25 mouse cellular contexts compared by ENCODE assay signal in genomic region chr17:27129291-27129690, GRCm38 (mm10). TPM values are rescaled to one million over a fixed set of nuclear protein-coding genes. Genes with fewer than 3 reads are reported as not detected.
DNase-seq lines count a peak whose midpoint lies in the region; ATAC-seq and TF ChIP-seq lines count a peak whose summit lies in the region.
"Had no signal": no experiment of that assay in that cellular context is flagged by ENCODE, and none has a peak within 500 bp of the region (broad histone marks: within the 10 kb centered on the region; RNA-seq: fewer than 3 reads in every experiment).

No protein-coding gene starts in this region.

- intact Hi-C loops in left cerebral cortex, postnatal 4 days (cut with DNase I), result loop anchor here (5.0 kb wide), 1 partner anchor 92 kb away; no protein-coding TSS in a partner anchor
- intact Hi-C loops in left cerebral cortex, postnatal 25 days (cut with DNase I), result loop anchor here (10.0 kb wide), 1 partner anchor 184 kb away; the partner anchor contains the start of gene Syngap1

- TF ChIP-seq EP300 in liver, postnatal 0 days (IDR thresholded peaks at IDR 0.05; ENCODE audit: low read depth), result no peak

- H3K4me3 ChIP-seq in hindbrain, embryonic 13.5 days, result no peak overlapping the region
- H3K4me3 ChIP-seq in hindbrain, embryonic 14.5 days (replicated peaks; ENCODE audit: low read length), result no peak overlapping the region
- no peak overlapping the region for H3K4me3 ChIP-seq in liver, postnatal 0 days (ENCODE audit: low read depth, low read length)
- H3K4me3 ChIP-seq: forebrain, embryonic 10.5 days; heart, embryonic 12.5 days; limb, embryonic 12.5 days; midbrain, embryonic 12.5 days; myocyte; neural tube, embryonic 13.5 days had no signal

- 75% methylated on average over 13 of the region's 13 CpGs for WGBS in hindbrain, embryonic 13.5 days
- 68% methylated on average over 13 of the region's 13 CpGs for WGBS in hindbrain, embryonic 14.5 days
- 87% methylated on average over 13 of the region's 13 CpGs for WGBS in liver, postnatal 0 days (ENCODE audit: insufficient replicate concordance)

- peak overlapping the region; percentile 72; the same call in 1 of the 2 replicates for H3K27ac ChIP-seq in hindbrain, embryonic 13.5 days
- no peak overlapping the region for H3K27ac ChIP-seq in hindbrain, embryonic 14.5 days
- H3K27ac ChIP-seq in liver, postnatal 0 days (ENCODE audit: low read depth), result no peak overlapping the region
- H3K27ac ChIP-seq: forebrain, embryonic 10.5 days; stomach, postnatal 0 days had no signal

- no peak for ATAC-seq in hindbrain, embryonic 13.5 days (ENCODE audit: low FRiP score)
- ATAC-seq in hindbrain, embryonic 14.5 days (ENCODE audit: low FRiP score), result no peak
- ATAC-seq in liver, postnatal 0 days, result no peak
- ATAC-seq: forebrain, embryonic 16.5 days; inflammation-experienced regulatory T-cells, adult 6 months had no signal

- peak overlapping the region; percentile 59 for H3K9ac ChIP-seq in hindbrain, embryonic 13.5 days
- no peak overlapping the region for H3K9ac ChIP-seq in hindbrain, embryonic 14.5 days
- no peak overlapping the region for H3K9ac ChIP-seq in liver, postnatal 0 days (replicated peaks)
- H3K9ac ChIP-seq: heart, embryonic 12.5 days; midbrain, embryonic 12.5 days had no signal

- DNase-seq in cerebellum, adult 9-11 months, result peak; percentile 50
- no peak for DNase-seq in cerebellum, adult 11 months
- DNase-seq in hindbrain, embryonic 14.5 days (ENCODE audit: low spot score), result no peak
- DNase-seq in left cerebral cortex, postnatal 4 days, result peak; percentile 43
- DNase-seq in left cerebral cortex, postnatal 25 days (ENCODE audit: low spot score in 2 of 2), result no peak
- DNase-seq in cerebellum, postnatal 25 days, result peak; percentile 52 to 76
- DNase-seq in liver, postnatal 0 days, result no peak
- DNase-seq: gastrocnemius, postnatal 10 days; heart, postnatal 10 days; lung, postnatal 10 days had no signal

- TF ChIP-seq CTCF in liver, postnatal 0 days (IDR thresholded peaks at IDR 0.05; ENCODE audit: low read depth), result no peak

- no peaks in the 10 kb centered on the region for H3K27me3 ChIP-seq in hindbrain, embryonic 13.5 days
- no peaks in the 10 kb centered on the region for H3K27me3 ChIP-seq in hindbrain, embryonic 14.5 days (ENCODE audit: control insufficient read depth, insufficient read depth, low read length)
- no peaks in the 10 kb centered on the region for H3K27me3 ChIP-seq in liver, postnatal 0 days (ENCODE audit: insufficient read depth, low read length)
- H3K27me3 ChIP-seq: heart, embryonic 12.5 days; limb, embryonic 12.5 days; neural tube, embryonic 13.5 days had no signal

- 0 out of 2 replicates have a peak, but pooled peaks cover 4% of the 10 kb centered on the region for H3K36me3 ChIP-seq in hindbrain, embryonic 13.5 days
- peaks cover under 1% of the 10 kb centered on the region; the same call in 1 of the 2 replicates for H3K36me3 ChIP-seq in hindbrain, embryonic 14.5 days (replicated peaks; ENCODE audit: control insufficient read depth, insufficient read depth)
- no peaks in the 10 kb centered on the region for H3K36me3 ChIP-seq in liver, postnatal 0 days (replicated peaks; ENCODE audit: insufficient read depth, low read length)
- H3K36me3 ChIP-seq: neural tube, embryonic 13.5 days had no signal

- no peaks in the 10 kb centered on the region for H3K9me3 ChIP-seq in hindbrain, embryonic 13.5 days
- H3K9me3 ChIP-seq in hindbrain, embryonic 14.5 days (ENCODE audit: control insufficient read depth, low read length), result no peaks in the 10 kb centered on the region
- H3K9me3 ChIP-seq in liver, postnatal 0 days (ENCODE audit: low read length), result no peaks in the 10 kb centered on the region
- H3K9me3 ChIP-seq: forebrain, embryonic 10.5 days; heart, embryonic 12.5 days; limb, embryonic 12.5 days; midbrain, embryonic 12.5 days; neural tube, embryonic 13.5 days had no signal

- H3K4me1 ChIP-seq in hindbrain, embryonic 13.5 days (replicated peaks), result peaks cover 92% of the 10 kb centered on the region
- peaks cover 50% of the 10 kb centered on the region for H3K4me1 ChIP-seq in hindbrain, embryonic 14.5 days (replicated peaks; ENCODE audit: control insufficient read depth, insufficient read depth, low read length)
- peaks cover 13% of the 10 kb centered on the region for H3K4me1 ChIP-seq in liver, postnatal 0 days (ENCODE audit: insufficient read depth)

- no peak overlapping the region for H3K4me2 ChIP-seq in hindbrain, embryonic 13.5 days
- H3K4me2 ChIP-seq in hindbrain, embryonic 14.5 days (replicated peaks), result no peak overlapping the region
- no peak overlapping the region for H3K4me2 ChIP-seq in liver, postnatal 0 days (ENCODE audit: low read depth, low read length)
- H3K4me2 ChIP-seq: heart, embryonic 12.5 days; liver, embryonic 11.5 days; midbrain, embryonic 12.5 days had no signal

RNA-seq across cellular contexts. Expression of gene Uqcc2, which starts 4.4 kb away (rescaled TPM):
- polyA plus RNA-seq in hindbrain, embryonic 13.5 days (2015; fragmentation: Nextera tagmentation; extraction: Ambion mirVana), result 335 and 349 TPM in 2 replicates
- polyA plus RNA-seq in hindbrain, embryonic 14.5 days (2014; fragmentation: Nextera tagmentation; extraction: Ambion mirVana), result 359 and 406 TPM in 2 replicates
- total RNA-seq in left cerebral cortex, postnatal 4 days (2021), result 100 to 1,000 TPM; 170 to 186 TPM
- 100 to 1,000 TPM; 215 to 241 TPM for total RNA-seq in left cerebral cortex, postnatal 25 days (2021)
- 101 and 107 TPM in 2 replicates for polyA plus RNA-seq in liver, postnatal 0 days (2015; fragmentation: Nextera tagmentation; extraction: Ambion mirVana)

RNA-seq across cellular contexts. Expression of gene Ip6k3, which starts 38.3 kb away (rescaled TPM):
- 0.45 and 0.58 TPM in 2 replicates for polyA plus RNA-seq in hindbrain, embryonic 13.5 days (2015; fragmentation: Nextera tagmentation; extraction: Ambion mirVana)
- polyA plus RNA-seq in hindbrain, embryonic 14.5 days (2014; fragmentation: Nextera tagmentation; extraction: Ambion mirVana), result 0.60 and 0.80 TPM in 2 replicates
- not detected for total RNA-seq in left cerebral cortex, postnatal 4 days (2021)
- total RNA-seq in left cerebral cortex, postnatal 25 days (2021), result under 1 TPM; 0.32 to 0.44 TPM
- 0.06 and 0.34 TPM in 2 replicates for polyA plus RNA-seq in liver, postnatal 0 days (2015; fragmentation: Nextera tagmentation; extraction: Ambion mirVana)
- total RNA-seq: common myeloid progenitor, adult 5-6 weeks; granulocyte monocyte progenitor cell, adult 5-6 weeks; layer of hippocampus, postnatal 10 days; megakaryocyte progenitor cell, adult 5-6 weeks had no signal
- polyA plus RNA-seq: forebrain, embryonic 16.5 days; inflammation-experienced regulatory T-cells, adult 6 months had no signal

Comparison
In these comparisons a context has a peak if more than half of its experiments do, and no peak if none do; other contexts are left out.
1. DNase-seq: peak in cerebellum, adult 9-11 months (single experiment), left cerebral cortex, postnatal 4 days (single experiment) and cerebellum, postnatal 25 days (2 of 2); none in cerebellum, adult 11 months (single experiment), hindbrain, embryonic 14.5 days (single experiment), left cerebral cortex, postnatal 25 days (0 of 2) and liver, postnatal 0 days (single experiment).